Mouse (Mus musculus): ENCODE measurements at regions not wholly inside any gene's neighbourhood (a gene's known extent, or its start where the extent isn't known, plus 50 kb on each side); places are given as distances from the start of the nearest gene placed in this dataset.

DNA sequence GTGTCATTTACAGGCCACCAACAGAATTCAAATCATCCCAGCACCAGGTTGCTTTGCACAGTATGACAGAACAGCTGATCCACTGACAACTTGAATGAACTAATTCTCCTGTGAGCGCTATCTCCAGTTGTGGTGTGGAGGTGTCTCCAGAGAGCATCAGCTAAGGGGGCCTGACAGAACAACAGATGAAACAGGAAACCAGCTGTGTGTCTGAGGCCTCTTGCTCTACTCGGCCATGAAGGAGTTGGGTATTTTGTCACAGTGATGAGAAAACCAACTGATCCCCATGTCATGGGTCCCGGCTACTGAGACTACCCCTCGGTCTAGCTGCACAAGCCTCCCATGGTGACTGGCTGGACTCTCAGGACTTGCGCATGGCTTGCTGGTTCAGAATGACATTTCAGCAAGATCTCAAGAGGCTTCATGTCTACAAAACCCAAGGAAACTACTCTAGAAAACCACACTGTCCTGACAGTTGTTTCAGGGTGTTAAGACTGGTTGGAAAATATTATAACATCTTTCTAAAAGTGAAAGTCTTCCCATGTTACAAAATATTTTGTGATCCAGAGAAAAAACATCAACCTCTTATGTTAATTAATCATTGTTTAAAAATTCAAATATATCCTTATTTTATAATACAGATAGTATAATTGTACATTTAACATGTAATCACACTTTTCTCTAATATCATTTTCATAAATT lies 113.9 kb upstream of the Ufm1 start:
- Histone ChIP-seq H3K36me3 (replicated peaks in 1 of 2; ENCODE audit: control insufficient read depth in 1 of 2, insufficient read depth in 1 of 2, low read length in 1 of 2) (no peaks in the 10 kb centered on the region), H3K4me3 (replicated peaks in 1 of 3; ENCODE audit: low read depth in 2 of 3, low read length in 2 of 3, poor library complexity in 1 of 3) (no peak overlapping the region), H3K79me2 (replicated peaks; ENCODE audit: control insufficient read depth, extremely low read depth, insufficient read depth, poor library complexity, severe bottlenecking) (no peaks in the 10 kb centered on the region), H3K27ac (ENCODE audit: insufficient read depth, low read depth) (no peak overlapping the region), H3K4me2 (ENCODE audit: insufficient read depth, low read depth, poor library complexity, severe bottlenecking) (peak overlapping the region; percentile 17), H3K9ac (ENCODE audit: insufficient read depth, low read depth) (no peak overlapping the region), H3K9me3 (replicated peaks; ENCODE audit: low read length) (peaks cover 3% of the 10 kb centered on the region), H3K4me1 (ENCODE audit: control insufficient read depth in 1 of 2, insufficient read depth in 2 of 2) (peaks cover 0 to 60% of the 10 kb centered on the region in 2 experiments; a peak in 2 of 4 replicates), H3K27me3 (replicated peaks) (no peaks in the 10 kb centered on the region)
- in situ Hi-C loops (cut with MboI; ENCODE audit: low pct_ligation_motif_present, low pct_unique_long_range_greater_than_20kb, low sequenced_read_pairs) (loop anchor here (25.0 kb wide), 1 partner anchor 240 kb away; no protein-coding TSS in a partner anchor), dilution Hi-C loops (cut with MboI; ENCODE audit: extremely low pct_ligation_motif_present, extremely low pct_unique_long_range_greater_than_20kb, low sequenced_read_pairs) (no loop called here)
- peak; percentile 87 for DNase-seq (ENCODE audit: extremely low read depth)
- TF ChIP-seq RAD21 (IDR thresholded peaks at IDR 0.05; ENCODE audit: low read depth, low read length) (no peak), MAFK (IDR thresholded peaks at IDR 0.05; ENCODE audit: insufficient replicate concordance, low read length) (peak; percentile 49; the same call in 1 of the 2 replicates), EP300 (IDR thresholded peaks at IDR 0.05; ENCODE audit: low read length) (peak; percentile 65), BHLHE40 (IDR thresholded peaks at IDR 0.05; ENCODE audit: low read depth, low read length) (peak; percentile 59), JUND (conservative IDR thresholded peaks at IDR 0.05; ENCODE audit: low read depth, low read length) (peak; percentile 59), ETS1 (conservative IDR thresholded peaks at IDR 0.05; ENCODE audit: low read depth, low read length) (peak; percentile 96), ZC3H11A (IDR thresholded peaks at IDR 0.05; ENCODE audit: low read depth, low read length) (no peak), TCF12 (IDR thresholded peaks at IDR 0.05; ENCODE audit: low read depth, low read length) (peak; percentile 75; the same call in 1 of the 2 replicates), SIN3A (IDR thresholded peaks at IDR 0.05; ENCODE audit: low read length) (peak; percentile 95), JUN (IDR thresholded peaks at IDR 0.05; ENCODE audit: insufficient read depth, low read depth, low read length) (peak; percentile 71)

DNA sequence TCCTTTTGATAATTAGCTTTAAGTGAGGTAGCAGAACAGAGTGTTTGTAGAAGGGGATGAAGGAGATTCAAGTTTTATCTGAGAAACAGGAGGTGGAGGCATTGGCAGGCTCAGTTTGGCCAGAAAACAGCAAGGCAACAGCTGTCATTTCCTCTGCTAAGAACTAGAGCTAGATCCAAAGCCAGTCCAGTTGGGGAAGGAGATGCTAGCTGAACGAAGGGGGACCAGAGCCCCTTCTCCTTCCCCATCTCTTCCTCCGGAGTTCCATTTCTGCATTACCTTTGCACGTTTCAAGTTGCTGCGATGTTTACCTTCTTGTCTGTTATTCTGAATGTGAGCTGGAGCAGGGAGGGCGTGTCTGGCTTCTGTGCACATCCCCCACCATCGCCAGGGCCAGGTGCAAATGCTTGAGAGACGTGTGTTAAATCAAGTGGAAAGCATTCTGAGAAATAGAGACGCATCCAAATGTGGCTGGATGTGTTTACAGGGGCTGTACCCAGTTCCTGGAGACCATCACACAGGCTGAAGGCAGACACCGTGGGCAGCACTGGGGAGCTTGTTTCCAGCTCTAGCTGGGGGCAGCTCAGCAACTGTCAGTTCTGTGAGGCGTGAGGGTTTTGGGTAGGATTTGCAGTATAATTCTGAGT lies 111.4 kb upstream of the Ufm1 start:
- peaks cover 4 to 62% of the 10 kb centered on the region in 2 experiments; a peak in 3 of 4 replicates for H3K4me1 ChIP-seq (ENCODE audit: control insufficient read depth in 1 of 2, insufficient read depth in 2 of 2)
- H3K9ac ChIP-seq (ENCODE audit: insufficient read depth, low read depth), result no peak overlapping the region
- dilution Hi-C loops (cut with MboI; ENCODE audit: extremely low pct_ligation_motif_present, extremely low pct_unique_long_range_greater_than_20kb, low sequenced_read_pairs), result no loop called here
- in situ Hi-C loops (cut with MboI; ENCODE audit: low pct_ligation_motif_present, low pct_unique_long_range_greater_than_20kb, low sequenced_read_pairs), result loop anchor here (25.0 kb wide), 1 partner anchor 238 kb away; no protein-coding TSS in a partner anchor
- peak overlapping the region; percentile 16; the same call in 1 of the 2 replicates for H3K4me2 ChIP-seq (ENCODE audit: insufficient read depth, low read depth, poor library complexity, severe bottlenecking)
- no peak overlapping the region for H3K27ac ChIP-seq (ENCODE audit: insufficient read depth, low read depth)
- no peaks in the 10 kb centered on the region for H3K27me3 ChIP-seq (replicated peaks)
- H3K4me3 ChIP-seq (replicated peaks in 1 of 3; ENCODE audit: low read depth in 2 of 3, low read length in 2 of 3, poor library complexity in 1 of 3), result no peak overlapping the region
- DNase-seq (ENCODE audit: extremely low read depth), result peak; percentile 72
- no peaks in the 10 kb centered on the region for H3K9me3 ChIP-seq (replicated peaks; ENCODE audit: low read length)
- TF ChIP-seq CTCF (conservative IDR thresholded peaks at IDR 0.05 in 1 of 2, IDR thresholded peaks at IDR 0.05 in 1 of 2; ENCODE audit: low read depth in 2 of 2, low read length in 2 of 2) (no peak), SIN3A (IDR thresholded peaks at IDR 0.05; ENCODE audit: low read length) (peak; percentile 52; the same call in 1 of the 2 replicates), USF1 (IDR thresholded peaks at IDR 0.05; ENCODE audit: low read depth, low read length) (no peak), BHLHE40 (IDR thresholded peaks at IDR 0.05; ENCODE audit: low read depth, low read length) (peak; percentile 55), JUND (conservative IDR thresholded peaks at IDR 0.05; ENCODE audit: low read depth, low read length) (no peak), MAX (IDR thresholded peaks at IDR 0.05; ENCODE audit: low read length) (peak; percentile 35; the same call in 1 of the 2 replicates), ETS1 (conservative IDR thresholded peaks at IDR 0.05; ENCODE audit: low read depth, low read length) (peak; percentile 60), TCF12 (IDR thresholded peaks at IDR 0.05; ENCODE audit: low read depth, low read length) (peak; percentile 72; the same call in 1 of the 2 replicates), MXI1 (IDR thresholded peaks at IDR 0.05; ENCODE audit: low read depth, low read length) (peak; percentile 50; the same call in 1 of the 2 replicates), ZKSCAN1 (IDR thresholded peaks at IDR 0.05; ENCODE audit: borderline replicate concordance, low read depth, low read length) (no peak), GABPA (IDR thresholded peaks at IDR 0.05; ENCODE audit: insufficient replicate concordance, low read depth, low read length) (no peak), MEF2A (IDR thresholded peaks at IDR 0.05; ENCODE audit: borderline replicate concordance, low read depth, low read length) (peak; percentile 35; the same call in 1 of the 2 replicates), JUN (IDR thresholded peaks at IDR 0.05; ENCODE audit: insufficient read depth, low read depth, low read length) (no peak), POLR2A (IDR thresholded peaks at IDR 0.05; ENCODE audit: low read depth, low read length) (no peak), CHD1 (IDR thresholded peaks at IDR 0.05; ENCODE audit: low read depth, low read length) (no peak), EP300 (IDR thresholded peaks at IDR 0.05; ENCODE audit: low read length) (peak; percentile 54), CHD2 (IDR thresholded peaks at IDR 0.05; ENCODE audit: low read length) (peak; percentile 59; the same call in 1 of the 2 replicates), ZMIZ1 (IDR thresholded peaks at IDR 0.05; ENCODE audit: low read depth, low read length) (no peak), TBP (conservative IDR thresholded peaks at IDR 0.05; ENCODE audit: low read depth, low read length) (no peak), ZNF384 (IDR thresholded peaks at IDR 0.05; ENCODE audit: low read depth, low read length) (no peak), ELF1 (IDR thresholded peaks at IDR 0.05; ENCODE audit: low read depth, low read length) (0 out of 2 replicates have a peak, but pooled peaks have one; percentile 9)
- H3K36me3 ChIP-seq (replicated peaks in 1 of 2; ENCODE audit: control insufficient read depth in 1 of 2, insufficient read depth in 1 of 2, low read length in 1 of 2), result no peaks in the 10 kb centered on the region
- H3K79me2 ChIP-seq (replicated peaks; ENCODE audit: control insufficient read depth, extremely low read depth, insufficient read depth, poor library complexity, severe bottlenecking), result no peaks in the 10 kb centered on the region
